Mouse (Mus musculus) megakaryocyte, embryonic 14.5 days (primary cell): ENCODE measurements around the gene St6galnac6. TPM values are rescaled to one million over a fixed set of nuclear protein-coding genes. Genes with fewer than 3 reads are reported as not detected.

Experiments used
- H3K27me3 ChIP-seq: replicated peaks from 2 replicates; pipeline ENCODE3; 2012; ENCODE audit warnings: inconsistent platforms
- H3K36me3 ChIP-seq: replicated peaks from 2 replicates; pipeline ENCODE3; 2012; ENCODE audit warnings: low read length, inconsistent platforms, mixed read lengths
- H3K4me1 ChIP-seq: 2 replicates; pipeline ENCODE4 v1.6.1; 2012; ENCODE audit warnings: inconsistent platforms
- H3K4me3 ChIP-seq: replicated peaks from 2 replicates; pipeline ENCODE3; 2012; ENCODE audit warnings: moderate library complexity, mild to moderate bottlenecking, inconsistent platforms
- H3K9me3 ChIP-seq: 2 replicates; pipeline ENCODE4 v1.6.1; 2012; ENCODE audit warnings: inconsistent platforms
- FLI1 ChIP-seq: IDR thresholded peaks from 2 replicates; pipeline ENCODE4 v1.6.1; 2012; ENCODE audit warnings: low read length, inconsistent platforms, mixed read lengths
- GATA1 ChIP-seq: IDR thresholded peaks from 3 replicates; pipeline ENCODE4 v1.6.1; 2012; ENCODE audit warnings: mixed read lengths, low read length, inconsistent platforms, borderline replicate concordance
- polyA plus RNA-seq: library from polyadenylated mRNA; stranded (reverse); fragments of >175 nt; gene quantifications from 2 replicates; pipeline ENCODE4 v1.2.3, GENCODE M21; 2012; ENCODE audit warnings: low replicate concordance; ENCODE audit not compliant: insufficient read depth

St6galnac6 gene
- polyA plus RNA-seq, 1 experiment, result 36.4 TPM

DNA sequence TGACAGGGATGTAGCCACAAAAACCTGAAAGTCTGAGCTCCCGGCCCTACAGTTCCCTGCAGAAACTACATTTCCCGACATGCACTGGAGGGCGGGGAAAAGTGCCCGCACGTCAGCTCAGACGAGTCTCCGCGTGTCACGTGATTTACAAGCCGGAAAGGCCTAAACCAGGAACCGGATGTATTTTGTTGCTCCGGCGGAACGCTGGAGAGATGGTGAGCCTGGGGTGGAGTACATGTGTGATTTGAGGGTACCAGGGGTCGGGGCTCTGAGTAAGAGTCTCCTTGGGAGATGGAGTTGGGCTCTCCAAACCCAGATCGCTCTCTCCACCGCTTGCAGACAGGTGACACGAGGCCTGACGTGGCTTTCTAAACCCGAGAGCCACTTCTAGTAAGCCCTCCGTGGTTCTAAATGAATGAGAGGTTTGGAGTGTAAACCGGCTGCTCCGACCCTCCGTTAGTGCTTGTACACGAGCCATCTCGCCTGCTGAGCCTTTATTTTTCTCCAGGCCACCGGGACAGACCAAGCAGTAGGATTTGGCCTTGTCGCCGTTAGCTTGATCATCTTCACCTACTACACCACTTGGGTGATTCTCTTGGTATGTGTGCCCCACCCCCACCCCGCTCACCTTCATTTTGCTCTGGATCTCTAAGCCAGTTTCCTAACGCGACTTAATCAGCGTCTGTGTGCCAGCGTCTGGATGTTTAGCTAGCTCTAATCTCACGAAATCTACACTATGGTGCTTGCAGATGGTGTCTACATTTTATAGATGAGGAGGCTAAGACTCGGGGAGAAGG, 28.6 kb upstream of the St6galnac6 start, which contains the start of gene Dpm2:
TSS of gene Dpm2 (plus strand) at position 161 of the 797 bp plus-strand sequence.
- Histone ChIP-seq H3K9me3 (no peaks in the 10 kb centered on the region), H3K27me3 (peaks cover 14% of the 10 kb centered on the region), H3K36me3 (peaks cover 28% of the 10 kb centered on the region), H3K4me1 (peaks cover 63% of the 10 kb centered on the region), H3K4me3 (peak within 1 kb of the TSS; percentile 96)
- TF ChIP-seq FLI1 (peak; percentile 65), GATA1 (no peak)

DNA sequence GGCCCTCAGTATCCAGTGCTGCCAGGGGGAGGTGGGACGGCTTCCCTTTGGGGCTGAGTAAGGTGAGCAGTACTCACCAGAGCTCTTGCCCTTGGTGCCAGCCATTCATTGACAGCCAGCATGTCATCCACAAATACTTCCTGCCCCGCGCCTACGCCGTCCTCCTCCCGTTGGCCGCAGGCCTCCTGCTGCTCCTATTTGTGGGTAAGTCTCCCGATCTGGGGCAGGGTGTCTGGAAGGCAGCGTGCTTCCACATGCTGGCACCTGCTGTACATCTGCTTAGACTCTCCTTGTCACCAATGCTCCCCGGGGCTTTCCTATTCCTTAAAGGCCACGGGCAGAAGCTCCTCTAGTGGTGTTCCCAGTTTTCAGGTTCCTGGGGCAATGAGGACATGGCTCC, 27.3 kb upstream of the St6galnac6 start:
- H3K4me3 ChIP-seq, result peak overlapping the region; percentile 44
- no peaks in the 10 kb centered on the region for H3K9me3 ChIP-seq
- H3K27me3 ChIP-seq, result peaks cover 23% of the 10 kb centered on the region
- H3K36me3 ChIP-seq, result peaks cover 28% of the 10 kb centered on the region
- TF ChIP-seq GATA1 (no peak), FLI1 (no peak)
- peaks cover 58% of the 10 kb centered on the region for H3K4me1 ChIP-seq

DNA sequence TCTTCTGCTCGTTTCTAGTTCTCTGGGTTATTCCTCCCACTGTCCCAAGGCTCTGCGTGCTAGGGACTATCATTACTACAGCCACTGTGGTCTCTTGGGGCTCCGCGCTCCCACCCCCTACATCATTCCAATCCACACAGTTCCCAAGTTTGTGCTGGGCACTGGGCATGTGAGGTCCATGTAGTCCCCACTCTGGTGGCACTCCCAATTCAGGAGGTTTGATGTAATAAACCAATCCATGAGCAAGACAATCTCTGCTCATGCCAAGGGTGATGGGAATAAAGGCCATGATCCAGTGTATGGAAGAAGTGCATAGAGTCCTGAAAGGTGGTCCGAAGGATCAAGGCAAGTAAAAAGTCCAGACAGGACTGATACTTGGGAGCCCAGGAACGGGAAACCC, 25.0 kb upstream of the St6galnac6 start, which contains the start of gene Pip5kl1:
TSS of gene Pip5kl1 (plus strand) at position 301 of the 400 bp plus-strand sequence.
- TF ChIP-seq GATA1, result no peak
- Histone ChIP-seq H3K4me1 (peaks cover 58% of the 10 kb centered on the region), H3K9me3 (no peaks in the 10 kb centered on the region), H3K36me3 (peaks cover 28% of the 10 kb centered on the region), H3K4me3 (peak within 1 kb of the TSS; percentile 48), H3K27me3 (peaks cover 41% of the 10 kb centered on the region)

DNA sequence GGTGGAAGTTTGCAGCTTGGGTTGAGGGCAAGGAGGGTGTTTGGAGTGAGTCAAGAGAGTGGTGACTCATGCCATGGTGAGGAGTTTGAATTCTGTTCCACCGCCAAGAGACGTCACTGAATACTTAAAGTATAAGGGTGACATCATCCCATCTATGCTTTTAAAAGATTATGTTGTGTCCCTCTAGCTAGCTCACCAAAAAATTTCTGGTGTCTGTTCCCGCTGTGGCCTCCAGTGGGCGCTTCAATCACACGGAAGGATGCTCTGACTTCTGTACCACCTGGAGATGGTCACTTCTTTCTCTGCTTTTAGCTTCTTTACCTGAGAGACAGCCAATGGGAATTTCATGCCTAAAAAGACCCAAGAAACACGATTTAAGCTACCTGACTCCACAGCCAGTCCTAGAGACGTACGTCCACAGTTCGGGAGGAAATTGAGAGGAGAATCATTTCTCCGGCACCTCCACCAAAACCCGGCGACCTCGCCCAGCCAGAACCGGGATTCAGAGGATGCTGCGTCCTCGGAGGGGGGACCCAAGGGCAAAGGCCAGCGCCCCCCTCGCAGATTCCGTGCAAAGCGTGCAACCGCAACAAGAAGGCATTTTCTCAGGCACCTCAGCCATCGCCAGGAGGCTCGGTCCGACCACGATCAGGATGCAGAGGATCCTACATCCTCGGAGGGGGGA, 24.5 kb upstream of the St6galnac6 start:
- H3K4me1 ChIP-seq, result peaks cover 52% of the 10 kb centered on the region
- H3K4me3 ChIP-seq, result peak overlapping the region; percentile 48
- TF ChIP-seq GATA1 (no peak), FLI1 (no peak)
- peaks cover 47% of the 10 kb centered on the region for H3K27me3 ChIP-seq
- H3K36me3 ChIP-seq, result peaks cover 28% of the 10 kb centered on the region
- no peaks in the 10 kb centered on the region for H3K9me3 ChIP-seq

DNA sequence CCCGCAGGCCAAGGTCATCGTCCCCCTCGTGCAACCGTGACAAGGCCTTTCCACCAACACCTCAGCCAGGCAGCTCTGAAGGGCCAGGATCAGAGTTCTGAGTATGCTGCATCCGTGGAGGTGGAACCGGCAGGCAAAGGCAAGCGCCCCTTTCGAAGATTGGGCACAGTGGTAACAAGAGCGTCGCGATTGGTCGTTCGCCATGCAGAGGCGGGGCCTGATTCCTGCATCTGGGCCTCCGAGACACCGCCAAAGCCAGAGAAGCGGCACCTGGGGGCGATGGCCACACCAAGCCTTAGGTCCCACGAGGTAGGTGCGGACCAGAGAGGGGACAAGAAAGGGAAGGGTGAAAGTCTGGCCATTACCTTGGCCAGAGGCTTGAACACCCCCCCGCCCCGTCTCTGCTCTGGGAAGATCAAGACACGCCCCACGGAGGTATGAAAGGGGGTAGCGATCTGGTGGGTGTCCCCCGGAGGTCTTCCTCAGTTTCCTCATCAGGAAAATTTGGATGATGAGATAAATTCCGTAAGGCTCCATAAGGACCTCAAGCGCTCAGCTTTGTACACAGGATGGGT, 23.8 kb upstream of the St6galnac6 start, which contains the start of gene 9430097D07Rik:
TSS of gene 9430097D07Rik (minus strand) at position 99 of the 575 bp plus-strand sequence.
- Histone ChIP-seq H3K27me3 (peaks cover 53% of the 10 kb centered on the region), H3K4me3 (peak within 1 kb of the TSS; percentile 48), H3K9me3 (no peaks in the 10 kb centered on the region), H3K4me1 (peaks cover 47% of the 10 kb centered on the region), H3K36me3 (peaks cover 28% of the 10 kb centered on the region)
- TF ChIP-seq GATA1 (no peak), FLI1 (no peak)

DNA sequence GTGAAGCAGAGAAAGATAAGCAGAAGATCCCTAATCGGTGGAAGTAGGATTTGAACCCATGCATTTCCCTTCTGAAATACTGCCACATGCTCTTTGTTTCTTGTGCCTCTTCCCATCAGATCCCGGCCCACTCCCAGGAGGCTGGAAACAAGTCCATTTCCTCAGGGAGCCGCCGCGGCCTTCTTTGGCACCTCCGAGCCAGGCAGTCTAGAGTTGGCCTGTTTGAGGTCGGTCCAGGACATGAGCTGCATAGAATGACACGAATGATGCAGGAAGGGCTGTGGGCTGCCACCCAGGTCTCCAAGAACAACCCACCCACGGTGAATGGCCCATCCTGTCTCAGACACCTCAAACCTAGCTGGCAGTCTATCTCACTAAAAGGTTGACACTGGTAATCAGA, 23.0 kb upstream of the St6galnac6 start:
- Histone ChIP-seq H3K36me3 (peaks cover 28% of the 10 kb centered on the region), H3K27me3 (peaks cover 61% of the 10 kb centered on the region), H3K4me1 (peaks cover 46% of the 10 kb centered on the region), H3K9me3 (no peaks in the 10 kb centered on the region), H3K4me3 (no peak overlapping the region)
- TF ChIP-seq GATA1 (no peak), FLI1 (no peak)

DNA sequence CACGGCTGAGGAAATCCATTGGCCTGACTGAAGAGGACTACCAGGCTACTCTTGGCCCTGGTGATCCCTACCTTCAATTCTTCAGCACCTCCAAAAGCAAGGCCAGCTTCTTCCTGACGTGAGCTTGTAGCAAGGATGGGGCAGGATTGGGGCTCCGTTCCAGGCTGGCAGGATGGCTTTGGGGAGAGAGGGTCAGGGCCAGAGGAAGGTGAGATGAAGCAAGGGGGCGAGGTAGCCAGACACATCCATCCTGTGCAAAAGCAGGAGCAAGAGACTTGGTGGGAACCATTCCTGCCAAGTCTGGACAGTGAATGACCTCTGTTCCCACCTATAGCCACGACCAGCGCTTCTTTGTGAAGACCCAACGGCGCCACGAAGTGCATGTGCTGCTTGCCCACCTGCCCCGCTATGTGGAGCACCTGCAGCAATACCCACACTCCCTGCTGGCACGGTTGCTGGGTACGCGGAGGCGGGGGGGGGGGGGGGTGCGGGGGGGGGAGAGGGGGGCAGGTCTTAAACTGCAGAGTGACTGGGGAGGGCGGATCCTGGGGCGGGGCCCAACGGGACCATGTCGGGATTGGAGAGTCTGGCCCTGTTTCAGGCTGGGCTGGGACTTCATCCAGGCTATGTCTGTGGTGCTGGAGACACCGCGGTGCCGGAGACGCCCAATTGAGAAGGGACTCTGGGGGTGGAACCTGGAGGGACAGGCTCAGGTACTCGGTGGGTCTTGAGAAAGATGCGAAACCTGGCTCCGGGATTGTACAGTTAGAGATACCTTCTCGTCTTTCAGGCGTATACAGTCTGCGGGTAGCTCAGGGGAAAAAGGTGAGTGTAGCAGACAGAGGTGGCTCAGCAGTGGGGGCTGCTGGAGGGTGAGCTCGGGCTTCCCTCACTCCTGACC, 21.1 kb upstream of the St6galnac6 start:
- Histone ChIP-seq H3K27me3 (peaks cover 64% of the 10 kb centered on the region), H3K4me1 (peaks cover 38% of the 10 kb centered on the region), H3K9me3 (no peaks in the 10 kb centered on the region), H3K4me3 (no peak overlapping the region), H3K36me3 (peaks cover 13% of the 10 kb centered on the region)
- TF ChIP-seq GATA1 (no peak), FLI1 (no peak)

DNA sequence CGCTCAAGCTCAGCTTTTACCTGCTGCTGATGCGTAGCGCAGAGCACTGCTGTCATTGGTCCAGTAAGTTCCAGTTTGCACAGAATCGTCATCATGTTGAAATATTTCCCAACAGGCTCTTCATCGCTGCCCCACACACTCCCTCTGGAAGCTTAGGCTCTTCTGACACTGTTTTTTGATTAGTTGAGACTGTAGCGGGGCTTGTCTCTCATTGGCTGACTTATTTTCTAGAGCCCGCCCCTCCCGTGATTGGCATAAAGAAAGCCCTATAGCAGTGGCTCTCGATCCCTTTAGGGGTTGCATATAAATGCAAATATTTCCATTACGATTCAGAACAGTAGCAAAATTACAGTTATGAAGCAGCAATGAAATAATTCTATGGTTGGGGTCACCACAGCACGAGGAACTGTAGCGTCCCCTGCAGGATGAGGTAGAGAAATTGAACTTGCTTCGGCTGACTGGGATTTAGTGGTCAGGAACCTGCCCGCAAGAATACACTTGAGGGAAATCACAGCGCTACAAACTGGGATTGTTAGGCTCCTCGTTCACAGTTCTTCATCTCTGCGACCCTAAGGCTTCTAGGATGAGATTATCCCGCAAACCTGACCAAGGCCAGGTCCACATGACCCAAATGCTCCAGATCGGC, 17.9 kb upstream of the St6galnac6 start:
- TF ChIP-seq FLI1, result no peak
- TF ChIP-seq GATA1, result no peak

More for the DNA sequence above, 17.9 kb upstream of the St6galnac6 start:
- Histone ChIP-seq H3K27me3 (peaks cover 49% of the 10 kb centered on the region), H3K4me1 (peaks cover 51% of the 10 kb centered on the region), H3K36me3 (no peaks in the 10 kb centered on the region), H3K4me3 (no peak overlapping the region), H3K9me3 (no peaks in the 10 kb centered on the region)
